Mouse (Mus musculus) spleen, embryonic (tissue): ENCODE measurements around the gene Gigyf1.

Source experiments
- CTCF ChIA-PET: fragments of 350-600 bp; sonication (Branson Sonifier 250); formaldehyde crosslinking; loops from one replicate; lab custom pipeline; 2022; lab: Charles Lee

The Gigyf1 gene

DNA sequence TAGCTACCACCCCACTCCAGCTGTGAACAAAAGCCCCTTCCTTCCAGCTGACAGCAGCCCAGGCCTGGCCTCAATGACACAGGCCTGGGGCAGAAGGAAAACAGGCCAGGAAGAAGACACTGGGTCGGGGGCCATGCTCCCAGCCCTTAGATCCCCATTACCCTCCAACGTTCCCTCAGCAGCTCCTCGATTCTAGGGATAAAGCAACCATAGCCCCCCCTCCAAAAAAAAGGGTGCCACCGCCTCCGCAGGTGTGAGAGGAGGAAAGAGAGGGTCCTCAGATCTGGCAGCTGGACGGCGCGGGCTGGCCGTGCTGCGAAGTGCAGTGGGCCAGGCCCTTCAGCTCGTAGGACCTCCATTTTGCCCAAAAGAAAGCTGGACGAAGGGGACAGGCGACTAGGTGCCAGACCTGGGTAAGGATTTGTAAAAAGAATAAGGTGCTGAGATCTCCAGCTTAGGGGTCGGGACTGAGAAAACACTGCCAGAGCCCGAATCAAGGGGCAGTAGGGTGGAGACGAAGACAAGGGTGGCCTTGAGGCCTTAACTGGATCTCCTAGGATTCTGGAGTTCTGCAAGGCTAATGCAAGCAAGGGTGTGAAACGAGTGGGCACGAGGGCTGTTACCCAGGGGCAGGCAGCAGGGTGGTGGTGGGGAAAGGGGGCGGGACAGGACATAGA, 13.9 kb downstream of the Gigyf1 start:
- CTCF ChIA-PET: interaction anchor here (0.6 kb wide), 1 partner anchor 178 kb away, joined by 3 read pairs; no protein-coding TSS in a partner anchor

DNA sequence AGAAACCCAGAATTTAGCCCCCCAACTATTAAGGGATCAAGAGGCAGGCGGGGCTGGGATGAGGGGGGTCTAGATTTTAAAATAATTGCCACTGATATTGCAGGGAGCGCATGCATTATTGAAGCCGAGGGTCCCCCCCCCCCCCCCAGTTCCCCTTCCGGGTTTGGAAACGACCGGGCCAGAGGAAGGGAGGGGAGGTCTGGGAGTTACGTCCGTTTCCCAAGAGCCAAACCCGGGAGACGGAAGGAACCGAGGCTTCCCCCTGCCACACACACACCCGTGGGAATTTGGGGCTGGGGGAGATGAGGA, 14.4 kb downstream of the Gigyf1 start:
- CTCF ChIA-PET: no interaction called here

DNA sequence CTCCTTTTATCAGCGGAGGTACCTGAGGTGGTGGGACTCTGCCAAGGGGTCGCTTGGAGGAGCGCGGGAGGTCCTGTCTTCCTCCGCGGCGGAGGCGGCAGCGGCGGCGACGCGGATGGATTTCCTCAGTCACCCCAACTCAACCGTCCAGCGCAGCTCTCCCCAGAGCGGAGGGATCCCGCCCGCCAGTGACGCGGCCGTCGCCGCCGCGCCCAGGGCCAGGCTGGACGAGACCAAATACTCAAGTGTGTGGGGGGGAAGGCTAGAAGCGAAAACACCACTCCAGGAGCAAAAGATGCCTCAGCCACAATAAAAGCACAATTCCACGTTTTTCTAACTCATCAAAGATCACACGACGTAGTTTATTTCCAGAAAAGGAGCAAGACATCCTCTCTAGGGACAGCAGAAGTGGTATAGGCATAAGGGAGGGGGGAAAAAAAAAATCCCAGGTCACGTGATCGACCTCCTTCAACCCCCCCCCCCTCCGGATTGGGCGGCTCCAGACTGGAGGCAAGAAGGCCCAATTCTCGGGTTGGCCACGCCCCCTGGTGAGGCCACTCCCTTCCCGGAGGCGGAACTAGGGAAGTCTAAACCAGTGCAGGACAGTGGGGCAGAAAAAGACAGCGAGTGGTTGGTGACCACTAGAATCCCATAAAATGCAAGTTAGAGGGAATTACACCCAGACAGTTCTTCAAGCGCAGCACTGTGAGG, 14.9 kb downstream of the Gigyf1 start, which contains the start of the genes Epo and Gnb2:
Gene Epo (minus strand): TSS at position 126 of the 711 bp plus-strand sequence.
Gene Gnb2 (minus strand): TSS at position 394 of the 711 bp plus-strand sequence.
- CTCF ChIA-PET: no interaction called here

DNA sequence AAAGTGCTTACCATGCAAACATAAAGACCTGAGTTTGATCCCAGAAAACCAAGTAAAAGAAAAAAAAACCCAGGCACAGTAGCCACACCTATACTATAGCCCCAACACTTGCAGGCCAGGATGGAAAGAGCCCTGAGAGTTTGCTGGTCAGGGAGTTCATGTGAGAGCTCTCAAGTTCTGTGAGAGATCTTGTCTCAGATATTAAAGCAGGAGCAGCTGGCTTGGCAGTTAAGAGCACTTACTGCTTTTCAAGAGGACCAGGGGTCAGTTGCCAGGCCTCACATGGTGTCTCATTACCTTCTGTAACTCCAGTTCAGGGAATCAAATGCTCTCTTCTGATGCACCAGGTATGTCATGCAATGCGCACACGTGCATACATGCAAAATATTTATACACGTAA, 16.4 kb downstream of the Gigyf1 start:
- CTCF ChIA-PET: no interaction called here

DNA sequence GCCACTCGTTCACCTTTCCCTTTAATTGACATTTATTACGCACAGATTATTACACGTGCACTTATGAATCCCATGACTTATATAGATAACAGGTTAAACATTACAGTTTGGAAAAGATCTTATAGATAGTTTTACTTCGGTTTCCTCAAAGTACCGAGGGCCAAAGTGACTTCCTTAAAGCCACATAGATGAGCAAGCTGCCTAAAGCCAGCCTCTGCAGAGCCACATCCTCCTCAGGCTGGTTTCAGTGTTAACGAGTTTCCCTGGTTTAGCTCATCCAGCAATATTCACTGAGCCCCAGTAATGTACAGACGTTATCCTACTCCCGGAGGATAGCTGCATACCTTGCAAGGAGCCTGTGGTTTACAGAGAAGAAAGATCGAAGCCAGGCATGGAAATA, 17.0 kb downstream of the Gigyf1 start:
- CTCF ChIA-PET: no interaction called here

DNA sequence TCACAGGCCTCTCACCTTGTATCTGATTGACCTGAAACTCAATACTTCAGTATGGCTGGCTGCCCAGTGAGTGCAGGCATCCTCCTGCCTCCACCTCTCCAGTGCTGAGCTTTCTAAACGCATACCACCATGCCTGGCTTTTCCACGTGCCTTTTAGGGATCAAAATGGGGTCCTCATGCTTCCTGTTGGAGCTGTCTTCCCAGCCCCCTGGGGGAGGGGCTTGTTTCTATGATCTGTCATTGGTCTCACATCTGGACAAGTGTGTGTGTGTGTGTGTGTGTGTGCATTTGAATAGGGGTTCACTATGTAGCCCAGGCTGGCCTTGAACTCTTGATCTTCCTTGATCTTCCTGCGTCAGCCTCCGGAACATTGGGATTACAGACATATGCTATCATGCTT, 19.1 kb downstream of the Gigyf1 start:
- CTCF ChIA-PET: interaction anchor here (0.6 kb wide), 1 partner anchor 47 kb away, joined by 3 read pairs; no protein-coding TSS in a partner anchor

DNA sequence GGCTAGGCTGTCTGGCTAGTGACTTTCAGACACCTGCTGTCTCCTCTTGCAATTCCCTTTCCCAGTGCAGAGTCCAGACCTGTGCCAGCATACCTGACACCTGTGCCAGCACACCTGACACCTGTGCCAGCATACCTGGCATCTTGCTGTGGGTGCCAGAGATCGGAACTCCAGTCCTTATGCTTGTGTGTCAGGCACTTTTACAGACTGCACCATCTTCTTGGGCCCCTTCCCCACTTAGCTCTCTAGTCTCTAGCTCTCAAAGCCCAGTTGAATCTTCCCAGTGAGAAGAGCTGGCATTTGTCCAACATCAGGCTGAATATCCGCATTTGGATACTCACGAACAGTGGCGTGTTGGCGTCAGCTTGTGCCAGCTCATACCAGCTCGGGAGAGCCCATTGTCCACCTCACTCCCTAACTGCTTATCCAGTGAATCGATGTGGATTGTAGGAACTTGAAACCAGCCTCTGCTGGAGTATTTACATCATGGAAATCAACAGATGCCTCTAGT, 21.0 kb downstream of the Gigyf1 start:
- CTCF ChIA-PET: no interaction called here

DNA sequence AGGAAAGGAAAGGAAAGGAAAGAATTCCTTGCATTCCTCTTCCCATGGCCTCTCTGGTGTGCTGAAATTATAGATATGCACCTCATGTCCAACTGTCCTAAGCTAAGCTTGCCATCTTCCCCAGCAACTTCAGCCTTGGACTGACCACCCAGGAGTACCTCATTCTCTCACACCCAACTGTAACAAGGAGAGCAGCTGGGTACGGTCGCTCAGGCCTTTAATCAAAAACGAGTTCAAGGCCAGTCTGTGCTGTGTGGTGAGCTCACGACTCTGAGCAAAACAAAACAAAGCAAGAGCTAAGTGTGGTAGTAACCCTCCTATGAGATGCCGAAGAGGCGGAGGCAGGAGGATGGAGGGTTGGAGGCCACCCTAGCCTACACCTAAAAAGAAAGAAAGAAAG, 22.6 kb downstream of the Gigyf1 start:
- CTCF ChIA-PET: no interaction called here

DNA sequence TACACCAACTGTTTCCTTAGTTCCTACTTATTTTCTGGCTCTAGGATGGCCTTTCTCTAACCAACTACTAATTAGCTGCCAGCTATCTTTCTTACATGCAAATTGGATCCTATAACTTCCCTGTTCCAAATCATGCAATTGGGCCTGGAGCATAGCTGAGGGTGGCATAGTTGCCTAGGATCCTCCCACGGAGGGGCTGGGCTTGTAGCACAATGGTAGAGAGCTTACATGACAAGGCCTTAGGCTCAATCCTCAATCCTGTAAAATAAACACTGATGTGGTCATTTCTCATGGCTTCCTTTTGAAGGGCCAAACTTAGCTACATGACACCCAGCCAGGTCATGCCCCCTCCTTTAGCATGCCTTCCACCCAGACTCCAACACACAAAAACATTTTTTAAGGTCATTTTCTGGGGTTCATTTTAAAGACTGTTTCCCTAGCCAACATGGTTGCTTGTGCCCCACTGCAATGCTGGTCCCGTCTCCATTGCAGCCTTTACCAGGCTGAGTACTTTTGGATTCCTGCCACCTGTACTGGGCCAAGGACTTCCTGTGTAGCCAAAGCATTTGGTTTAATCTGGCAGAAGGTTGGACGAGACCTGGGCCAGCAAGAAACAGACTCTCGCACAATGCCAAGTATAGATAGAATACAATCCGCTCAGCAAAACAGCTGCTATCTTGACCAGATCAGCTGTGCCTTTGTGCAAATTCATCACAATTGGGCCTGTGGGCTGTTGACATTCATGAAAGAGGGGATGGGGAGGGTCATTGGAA, 23.6 kb downstream of the Gigyf1 start:
- CTCF ChIA-PET: no interaction called here

DNA sequence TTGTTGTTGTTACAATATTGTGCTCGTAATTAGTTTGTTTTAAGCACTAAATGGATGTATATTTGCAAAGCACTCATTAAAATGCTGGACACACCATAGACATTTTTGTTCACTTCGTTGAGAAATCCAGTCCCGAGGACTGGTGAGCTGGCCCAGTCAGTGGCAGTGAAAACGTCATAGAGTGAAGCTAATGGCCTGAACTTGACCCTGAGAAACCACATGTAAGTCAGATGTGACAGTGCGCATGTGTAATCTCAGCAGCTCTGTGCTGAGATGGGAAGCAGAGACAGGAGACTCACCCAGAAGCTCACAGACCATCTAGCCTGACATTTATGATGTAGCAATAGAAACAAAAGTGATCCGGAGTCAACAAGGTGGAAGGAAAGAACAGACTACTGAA, 26.6 kb downstream of the Gigyf1 start:
- CTCF ChIA-PET: no interaction called here

DNA sequence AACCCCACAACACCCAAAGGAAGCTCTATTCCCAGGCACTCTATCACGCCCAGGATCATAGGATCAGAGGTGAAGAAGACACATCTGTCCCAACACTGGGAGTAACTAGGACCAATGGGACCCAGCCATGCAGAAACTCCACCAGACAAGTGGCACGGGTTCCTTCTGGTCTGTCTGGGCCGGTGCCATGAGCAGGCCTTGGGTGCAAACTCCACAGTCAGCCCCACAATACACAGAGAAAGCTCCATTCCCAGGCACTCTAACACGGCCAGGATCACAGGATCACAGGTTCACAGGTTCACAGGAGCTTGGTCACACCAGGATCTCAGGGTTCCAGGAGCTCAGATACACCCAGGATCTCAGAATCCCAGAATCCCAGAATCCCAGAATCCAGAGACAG, 27.2 kb downstream of the Gigyf1 start:
- CTCF ChIA-PET: no interaction called here

DNA sequence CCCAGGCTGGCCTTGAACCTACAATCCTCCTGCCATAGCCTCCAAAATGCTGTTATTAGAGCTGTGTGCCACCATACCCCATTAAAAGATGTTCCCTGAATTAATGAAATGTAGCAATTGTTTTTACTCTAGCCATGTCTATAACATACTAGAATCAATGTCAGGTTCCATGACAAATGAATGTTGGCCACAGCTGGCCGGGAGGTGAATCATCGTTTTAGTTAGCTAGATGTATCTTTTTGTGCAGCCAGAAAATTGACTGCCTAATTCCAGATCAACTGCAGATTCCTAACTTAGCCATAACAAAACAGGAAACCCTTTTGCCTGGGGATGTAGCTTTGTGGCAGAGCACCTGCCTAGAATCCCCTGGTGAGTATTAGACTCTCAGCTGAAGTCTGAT, 31.5 kb downstream of the Gigyf1 start:
- CTCF ChIA-PET: no interaction called here

DNA sequence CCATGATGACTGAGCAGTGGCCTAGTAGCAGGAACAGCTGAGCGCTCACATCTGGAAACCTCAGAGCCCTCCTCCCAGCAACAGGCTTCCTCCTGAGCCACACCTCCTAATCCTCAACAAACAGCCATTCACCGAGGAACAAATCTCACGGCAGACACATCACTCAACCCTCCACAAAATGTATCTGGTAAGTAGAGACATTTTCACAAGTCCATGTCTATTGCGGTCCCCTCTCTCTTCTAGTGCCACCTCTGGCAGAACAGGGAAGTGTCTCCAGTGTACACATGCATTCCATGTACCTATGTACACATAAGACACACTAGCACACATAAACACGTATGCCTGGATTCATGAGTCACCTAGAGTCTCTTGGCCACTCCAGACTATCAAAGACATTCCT, 32.8 kb downstream of the Gigyf1 start:
- CTCF ChIA-PET: interaction anchor here (0.6 kb wide), 1 partner anchor 759 kb away, joined by 9 read pairs; no protein-coding TSS in a partner anchor

DNA sequence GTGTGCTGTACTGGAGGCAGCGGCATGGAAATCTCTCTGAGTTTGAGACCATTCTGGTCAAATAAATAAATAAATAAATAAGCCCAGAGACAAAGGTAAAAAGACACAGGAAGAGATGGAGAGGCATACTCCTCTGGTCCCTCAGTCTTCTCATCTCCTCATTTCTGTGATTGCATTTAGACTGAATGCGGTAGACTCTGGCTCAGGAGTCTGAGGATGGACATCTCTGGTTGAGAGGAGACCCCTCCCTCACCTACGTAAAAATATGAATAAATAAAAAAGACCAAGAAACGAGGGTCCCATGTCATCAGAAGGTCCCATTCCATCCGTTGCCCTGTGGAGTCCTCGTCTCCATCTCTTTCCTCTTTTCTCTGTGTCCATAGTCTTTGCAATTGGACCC, 34.7 kb downstream of the Gigyf1 start:
- CTCF ChIA-PET: no interaction called here

DNA sequence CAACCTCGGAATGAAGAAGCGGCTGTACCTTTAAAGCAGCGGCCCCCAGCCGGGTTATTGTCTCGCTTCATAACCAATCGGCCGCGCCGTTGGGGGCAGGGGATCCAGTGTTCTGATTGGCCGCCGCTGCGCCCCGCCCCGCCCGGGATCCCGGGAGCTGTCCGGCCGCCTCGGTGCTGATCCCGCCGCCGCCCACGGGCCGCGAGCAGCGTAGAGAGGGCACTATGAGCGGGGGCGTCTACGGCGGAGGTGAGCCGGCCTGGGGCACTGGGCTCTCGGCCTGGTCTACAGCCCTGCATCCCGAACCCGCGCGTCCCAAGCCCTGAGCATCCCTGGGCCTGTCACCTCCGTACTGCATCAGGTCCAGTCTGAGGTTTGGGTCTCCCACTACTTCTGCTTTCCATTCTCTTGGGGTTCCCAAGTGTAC, 35.1 kb downstream of the Gigyf1 start, which contains the start of gene Actl6b:
Gene Actl6b (plus strand): TSS at position 107 of the 427 bp plus-strand sequence.
- CTCF ChIA-PET: no interaction called here

DNA sequence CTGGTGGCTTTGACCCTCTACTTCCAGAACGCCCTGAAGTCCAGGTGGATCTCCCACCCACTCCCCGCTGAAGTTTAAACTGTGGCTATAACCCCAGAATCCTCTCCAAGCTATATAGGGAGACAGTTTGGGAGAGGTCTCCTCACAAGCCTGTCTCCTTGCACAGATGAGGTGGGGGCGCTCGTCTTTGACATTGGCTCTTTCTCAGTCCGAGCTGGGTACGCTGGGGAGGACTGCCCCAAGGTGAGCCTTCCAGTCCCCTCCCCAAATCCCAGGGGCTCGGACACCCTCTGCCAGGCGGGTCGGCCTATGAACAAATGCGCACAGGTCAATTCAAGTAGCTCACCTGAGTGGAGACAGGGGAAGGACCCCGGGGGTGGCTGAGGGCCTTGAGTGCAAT, 35.5 kb downstream of the Gigyf1 start:
- CTCF ChIA-PET: no interaction called here

DNA sequence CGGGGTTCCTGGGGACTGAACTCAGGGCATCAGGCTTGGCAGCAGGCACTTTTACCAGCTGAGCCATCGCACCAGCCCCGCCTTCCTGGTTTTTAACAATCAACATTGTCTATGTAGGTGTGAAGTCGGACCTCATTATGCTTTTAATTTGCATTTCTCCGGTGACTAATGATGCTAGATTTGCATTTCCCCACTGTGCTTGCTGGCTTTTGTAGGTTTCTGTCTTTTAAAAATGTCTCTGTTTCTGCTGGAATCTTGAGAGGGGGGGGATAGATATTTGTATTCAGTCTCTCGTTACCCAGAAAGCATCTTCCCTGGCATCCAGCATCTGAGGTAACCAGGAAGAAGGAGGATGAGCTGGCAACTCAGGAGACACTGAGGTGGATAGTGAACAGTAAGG, 43.2 kb downstream of the Gigyf1 start:
- CTCF ChIA-PET: no interaction called here

DNA sequence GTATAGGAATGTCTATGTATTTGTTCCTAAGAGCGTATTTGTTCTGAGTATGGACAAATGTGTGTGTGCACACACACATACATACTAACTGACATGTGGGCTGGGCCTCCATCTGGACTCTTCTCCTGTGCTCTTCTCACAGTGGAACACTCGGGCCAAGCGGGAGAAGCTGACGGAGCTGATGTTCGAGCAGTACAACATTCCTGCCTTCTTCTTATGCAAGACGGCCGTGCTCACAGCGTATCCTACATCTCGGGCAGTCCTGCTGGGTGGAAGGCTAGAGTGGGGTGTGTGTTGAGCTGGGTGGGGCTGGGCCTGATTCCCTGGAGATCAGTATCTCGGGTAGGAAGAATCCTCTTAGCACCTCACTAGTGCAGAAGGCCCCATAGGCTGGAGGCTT, 44.6 kb downstream of the Gigyf1 start:
- CTCF ChIA-PET: no interaction called here

DNA sequence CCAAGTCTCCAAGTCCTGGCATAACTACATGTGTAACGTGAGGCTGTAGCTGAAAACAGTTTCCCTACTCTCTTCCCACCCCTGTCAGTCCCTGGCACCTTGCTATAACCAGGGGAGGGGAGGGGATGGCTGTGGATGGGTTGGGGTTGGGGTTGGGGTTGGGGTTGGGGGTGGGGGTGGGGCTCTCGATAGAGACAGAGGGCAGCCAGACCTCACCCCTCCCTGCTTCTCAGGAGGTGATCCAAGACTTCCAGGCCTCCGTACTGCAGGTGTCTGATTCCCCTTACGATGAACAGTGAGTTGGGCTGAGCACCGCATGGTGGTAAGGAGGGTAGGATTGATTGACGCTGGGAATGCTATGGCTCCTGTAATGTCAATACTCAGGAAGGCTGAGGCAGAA, 47.4 kb downstream of the Gigyf1 start:
- CTCF ChIA-PET: no interaction called here

DNA sequence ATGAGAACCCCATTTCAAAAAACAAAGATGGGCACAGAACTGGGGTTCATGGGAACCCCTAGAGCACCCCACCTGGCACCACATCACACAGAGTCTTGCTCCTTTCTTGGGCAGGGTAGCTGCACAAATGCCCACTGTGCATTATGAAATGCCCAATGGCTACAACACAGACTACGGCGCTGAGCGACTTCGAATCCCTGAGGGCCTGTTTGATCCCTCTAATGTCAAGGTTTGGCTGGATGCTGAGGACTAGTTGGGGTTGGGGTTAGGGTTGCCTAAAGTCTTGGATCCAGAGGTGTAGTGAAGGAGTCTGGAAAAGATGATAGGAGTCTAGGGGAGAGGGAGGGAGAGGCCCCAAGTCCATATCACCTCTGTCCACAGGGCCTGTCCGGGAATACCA, 48.1 kb downstream of the Gigyf1 start:
- CTCF ChIA-PET: no interaction called here

DNA sequence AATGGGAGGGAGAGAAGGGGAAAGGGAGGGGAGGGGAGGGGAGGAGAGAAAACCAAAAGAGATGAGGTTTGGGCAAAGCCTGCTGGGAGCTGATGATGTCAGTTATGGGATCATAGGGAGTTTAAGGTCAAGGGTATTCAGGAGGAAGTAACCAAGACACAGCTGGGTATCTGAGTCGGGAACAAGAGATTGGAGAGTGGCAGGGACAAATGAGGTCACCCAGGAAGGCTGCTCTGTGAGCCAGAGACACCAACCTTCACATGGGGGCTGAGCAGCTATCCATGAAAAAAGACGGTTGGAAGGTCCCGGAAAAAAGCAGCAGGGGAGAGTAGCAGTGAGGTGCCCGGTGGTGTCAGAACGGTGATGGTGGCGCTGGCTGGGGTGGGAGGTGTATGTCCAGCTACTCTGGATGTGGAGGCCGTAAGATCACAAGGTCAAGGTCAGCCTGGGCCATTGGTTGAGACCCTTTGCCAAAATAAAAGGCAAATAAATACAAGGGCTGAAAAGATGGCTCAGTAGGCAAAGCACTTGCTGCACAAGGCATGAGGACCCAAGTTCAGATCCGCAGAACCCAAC, 50.0 kb downstream of the Gigyf1 start:
- CTCF ChIA-PET: interaction anchor here (0.6 kb wide), 1 partner anchor 32 kb away, joined by 5 read pairs; no protein-coding TSS in a partner anchor

DNA sequence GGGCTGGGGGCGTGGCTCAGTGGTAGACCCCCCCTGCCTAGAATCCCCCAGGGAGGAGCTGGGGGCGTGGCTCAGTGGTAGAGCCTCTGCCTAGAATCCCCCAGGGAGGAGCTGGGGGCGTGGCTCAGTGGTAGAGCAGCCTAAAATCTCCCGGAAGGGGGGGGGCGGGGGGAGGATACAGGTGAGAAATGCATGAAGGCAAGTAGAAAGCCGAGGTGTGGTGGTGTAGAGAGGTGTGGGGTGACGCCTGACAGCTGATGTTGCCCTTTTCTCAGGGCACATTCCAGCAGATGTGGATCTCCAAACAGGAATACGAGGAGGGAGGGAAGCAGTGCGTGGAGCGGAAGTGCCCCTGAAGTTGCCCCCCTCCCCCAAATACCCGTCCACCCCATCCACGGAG, 50.7 kb downstream of the Gigyf1 start:
- CTCF ChIA-PET: interaction anchor here (0.5 kb wide), 1 partner anchor 88 kb away, joined by 4 read pairs; no protein-coding TSS in a partner anchor
